Mouse (Mus musculus) stomach, embryonic 14.5 days (tissue): ENCODE results near the gene Cacna2d1. TPM values are rescaled to one million over a fixed set of nuclear protein-coding genes. Genes with fewer than 3 reads are reported as not detected.
A peak's percentile ranks its signal among the peaks of the same experiment; 100 is the strongest.

Source experiments
- ATAC-seq: fragments of 200-750 bp; cut with Nextera tagmentation; 2 replicates; pipeline ENCODE4 v1.8.0; 2017; ENCODE audit warnings: low read depth, moderate TSS enrichment; ENCODE audit not compliant: insufficient number of reproducible peaks, insufficient read depth, low FRiP score
- H3K27ac ChIP-seq: fragments of 300-500 bp; sonication (generic); 2 replicates; pipeline ENCODE4 v1.5.1; 2014; ENCODE audit warnings: mild to moderate bottlenecking, low read length, moderate library complexity, mixed read lengths
- H3K27me3 ChIP-seq: fragments of 300-500 bp; sonication (generic); 2 replicates; pipeline ENCODE4 v1.6.1; 2014; ENCODE audit warnings: low read length, control low read depth, mixed read lengths; ENCODE audit not compliant: control insufficient read depth, insufficient read depth
- H3K36me3 ChIP-seq: fragments of 300-500 bp; sonication (generic); 2 replicates; pipeline ENCODE4 v1.6.1; 2014; ENCODE audit warnings: mild to moderate bottlenecking, control low read depth, low read length, moderate library complexity, mixed read lengths; ENCODE audit not compliant: control insufficient read depth, insufficient read depth
- H3K4me1 ChIP-seq: fragments of 300-500 bp; sonication (generic); 2 replicates; pipeline ENCODE4 v1.6.1; 2014; ENCODE audit warnings: low read length, control low read depth, mixed read lengths; ENCODE audit not compliant: control insufficient read depth, insufficient read depth
- H3K4me2 ChIP-seq: fragments of 300-500 bp; sonication (generic); replicated peaks from 2 replicates; pipeline ENCODE4 v1.6.1; 2014; ENCODE audit warnings: low read depth, low read length, control low read depth
- H3K4me3 ChIP-seq: fragments of 300-500 bp; sonication (generic); 2 replicates; pipeline ENCODE4 v1.5.1; 2014; ENCODE audit warnings: low read depth, low read length, control low read depth
- H3K9ac ChIP-seq: fragments of 300-500 bp; sonication (generic); replicated peaks from 2 replicates; pipeline ENCODE4 v1.6.1; 2014; ENCODE audit warnings: low read depth, mild to moderate bottlenecking, control low read depth, low read length, moderate library complexity, mixed read lengths
- H3K9me3 ChIP-seq: fragments of 300-500 bp; sonication (generic); 2 replicates; pipeline ENCODE4 v1.6.1; 2016; ENCODE audit warnings: low read depth, low read length, control low read depth; ENCODE audit not compliant: control insufficient read depth
- WGBS: fragments of 180-500 bp; shearing (Covaris S2); extraction: QIAGEN DNeasy Blood & Tissue Kit; methylation state at CpG from one replicate; pipeline ENCODE4 v1.1.7; 2014; 5-methylcytosine and 5-hydroxymethylcytosine counted together
- polyA plus RNA-seq: library from polyadenylated mRNA; unstranded; fragments of >200 nt; fragmentation: Nextera tagmentation; extraction: Ambion mirVana; gene quantifications from 2 replicates; pipeline ENCODE4 v1.2.1, GENCODE M21; 2014

Cacna2d1 gene
- polyA plus RNA-seq, 1 experiment from 2014 or later = 21.9 TPM

- Histone ChIP-seq H3K9ac (no peak overlapping the region), H3K4me2 (no peak overlapping the region), H3K4me3 (no peak overlapping the region), H3K27ac (no peak overlapping the region), H3K36me3 (no peaks in the 10 kb centered on the region), H3K27me3 (no peaks in the 10 kb centered on the region), H3K4me1 (no peaks in the 10 kb centered on the region), H3K9me3 (no peaks in the 10 kb centered on the region)
- WGBS = 54% methylated on average over 2 of the region's 2 CpGs
- peak; percentile 46; the same call in 1 of the 2 replicates for ATAC-seq
Observed at GRCm38 (mm10) chr5:16056795-16057194, 122.3 kb downstream of the Cacna2d1 start.

- no peak for ATAC-seq
Observed at GRCm38 (mm10) chr5:16062773-16063172, 128.3 kb downstream of the Cacna2d1 start.

GRCm38 (mm10) chr5:16063273-16063672 is 128.8 kb downstream of the Cacna2d1 start:
- no peak overlapping the region for H3K4me3 ChIP-seq
- no peaks in the 10 kb centered on the region for H3K9me3 ChIP-seq
- H3K36me3 ChIP-seq = no peaks in the 10 kb centered on the region
- H3K27ac ChIP-seq = no peak overlapping the region
- no peak for ATAC-seq
- no peak overlapping the region for H3K4me2 ChIP-seq
- no peaks in the 10 kb centered on the region for H3K27me3 ChIP-seq
- no peaks in the 10 kb centered on the region for H3K4me1 ChIP-seq
- no peak overlapping the region for H3K9ac ChIP-seq

More at GRCm38 (mm10) chr5:16062773-16063172, 128.3 kb downstream of the Cacna2d1 start:
- Histone ChIP-seq H3K9me3 (no peaks in the 10 kb centered on the region), H3K36me3 (no peaks in the 10 kb centered on the region), H3K4me3 (no peak overlapping the region), H3K9ac (no peak overlapping the region), H3K4me1 (no peaks in the 10 kb centered on the region), H3K4me2 (no peak overlapping the region), H3K27me3 (no peaks in the 10 kb centered on the region), H3K27ac (no peak overlapping the region)
- 41% methylated on average over 5 of the region's 5 CpGs for WGBS

- Histone ChIP-seq H3K36me3 (no peaks in the 10 kb centered on the region), H3K9me3 (no peaks in the 10 kb centered on the region), H3K4me2 (no peak overlapping the region), H3K4me3 (no peak overlapping the region), H3K27ac (no peak overlapping the region), H3K27me3 (no peaks in the 10 kb centered on the region), H3K9ac (no peak overlapping the region), H3K4me1 (no peaks in the 10 kb centered on the region)
- 56% methylated on average over 3 of the region's 3 CpGs for WGBS
- no peak for ATAC-seq
Observed at GRCm38 (mm10) chr5:16063949-16064348, 129.5 kb downstream of the Cacna2d1 start.

- H3K36me3 ChIP-seq = no peaks in the 10 kb centered on the region
- whole genome bisulfite sequencing = 85% methylated on average over 4 of the region's 4 CpGs
- H3K9me3 ChIP-seq = no peaks in the 10 kb centered on the region
- no peaks in the 10 kb centered on the region for H3K4me1 ChIP-seq
- ATAC-seq = no peak
- no peaks in the 10 kb centered on the region for H3K27me3 ChIP-seq
- H3K4me2 ChIP-seq = no peak overlapping the region
- no peak overlapping the region for H3K9ac ChIP-seq
- H3K27ac ChIP-seq = no peak overlapping the region
- H3K4me3 ChIP-seq = no peak overlapping the region
Observed at GRCm38 (mm10) chr5:16065816-16066215, 131.3 kb downstream of the Cacna2d1 start.

- 58% methylated on average over 2 of the region's 2 CpGs for WGBS
Observed at GRCm38 (mm10) chr5:16082253-16082652, 147.8 kb downstream of the Cacna2d1 start.

GRCm38 (mm10) chr5:16086979-16087902 is 152.8 kb downstream of the Cacna2d1 start:
- WGBS = 71% methylated on average over 10 of the region's 10 CpGs
- no peak overlapping the region for H3K4me3 ChIP-seq
- no peaks in the 10 kb centered on the region for H3K36me3 ChIP-seq
- H3K4me2 ChIP-seq = no peak overlapping the region
- H3K27ac ChIP-seq = no peak overlapping the region
- no peaks in the 10 kb centered on the region for H3K9me3 ChIP-seq
- no peaks in the 10 kb centered on the region for H3K4me1 ChIP-seq
- no peaks in the 10 kb centered on the region for H3K27me3 ChIP-seq
- no peak overlapping the region for H3K9ac ChIP-seq
- no peak for ATAC-seq

More at GRCm38 (mm10) chr5:16082253-16082652, 147.8 kb downstream of the Cacna2d1 start:
- no peaks in the 10 kb centered on the region for H3K36me3 ChIP-seq
- no peak for ATAC-seq
- no peak overlapping the region for H3K27ac ChIP-seq
- H3K4me3 ChIP-seq = no peak overlapping the region
- no peaks in the 10 kb centered on the region for H3K4me1 ChIP-seq
- H3K9ac ChIP-seq = no peak overlapping the region
- H3K4me2 ChIP-seq = no peak overlapping the region
- H3K27me3 ChIP-seq = no peaks in the 10 kb centered on the region
- H3K9me3 ChIP-seq = no peaks in the 10 kb centered on the region

- Histone ChIP-seq H3K9ac (no peak overlapping the region), H3K9me3 (no peaks in the 10 kb centered on the region), H3K36me3 (no peaks in the 10 kb centered on the region), H3K27ac (no peak overlapping the region), H3K4me2 (no peak overlapping the region), H3K4me1 (no peaks in the 10 kb centered on the region), H3K27me3 (no peaks in the 10 kb centered on the region), H3K4me3 (no peak overlapping the region)
- 75% methylated on average over 2 of the region's 2 CpGs for WGBS
- no peak for ATAC-seq
Observed at GRCm38 (mm10) chr5:16087995-16088394, 153.5 kb downstream of the Cacna2d1 start.
